Mouse (Mus musculus) stomach, postnatal 0 days (tissue): ENCODE results near the gene Pthlh. TPM values are rescaled to one million over a fixed set of nuclear protein-coding genes. Genes with fewer than 3 reads are reported as not detected.
"Not testable (repeated sequence)": the region's sequence is repeated elsewhere in the genome, so short reads cannot be mapped to it uniquely, and the experiment has no call there.

Experiments
- ATAC-seq: fragments of 200-750 bp; cut with Nextera tagmentation; 2 replicates; pipeline ENCODE4 v1.8.0; 2017; ENCODE audit not compliant: low FRiP score, low TSS enrichment
- DNase-seq: peaks from one replicate; pipeline ENCODE4 v3.0.0-alpha.2; 2016; ENCODE audit warnings: low spot score
- H3K27ac ChIP-seq: fragments of 300-500 bp; sonication (generic); replicated peaks from 2 replicates; pipeline ENCODE4 v1.5.1; 2014; ENCODE audit warnings: mild to moderate bottlenecking, control low read depth
- H3K27me3 ChIP-seq: fragments of 300-500 bp; sonication (generic); 2 replicates; pipeline ENCODE4 v1.6.1; 2014; ENCODE audit warnings: low read length; ENCODE audit not compliant: control insufficient read depth, insufficient read depth
- H3K36me3 ChIP-seq: fragments of 300-500 bp; sonication (generic); 2 replicates; pipeline ENCODE4 v1.6.1; 2014; ENCODE audit warnings: low read length, mixed read lengths; ENCODE audit not compliant: control insufficient read depth, insufficient read depth
- H3K4me1 ChIP-seq: fragments of 300-500 bp; sonication (generic); replicated peaks from 2 replicates; pipeline ENCODE4 v1.6.1; 2014; ENCODE audit warnings: antibody characterized with exemption; ENCODE audit not compliant: control insufficient read depth, insufficient read depth
- H3K4me2 ChIP-seq: fragments of 300-500 bp; sonication (generic); replicated peaks from 2 replicates; pipeline ENCODE4 v1.6.1; 2014; ENCODE audit warnings: low read depth, mild to moderate bottlenecking, control low read depth, moderate library complexity
- H3K4me3 ChIP-seq: fragments of 300-500 bp; sonication (generic); 2 replicates; pipeline ENCODE4 v1.5.1; 2014; ENCODE audit warnings: low read depth, low read length, control low read depth
- H3K9ac ChIP-seq: fragments of 300-500 bp; sonication (generic); 2 replicates; pipeline ENCODE4 v1.6.1; 2014; ENCODE audit warnings: mild to moderate bottlenecking, low read length, control low read depth, mixed read lengths
- H3K9me3 ChIP-seq: fragments of 300-500 bp; sonication (generic); 2 replicates; pipeline ENCODE4 v1.6.1; 2016; ENCODE audit warnings: low read length; ENCODE audit not compliant: control insufficient read depth
- CTCF ChIP-seq: IDR thresholded peaks from 2 replicates; pipeline ENCODE4 v1.5.1; 2016; ENCODE audit warnings: antibody characterized with exemption, low read depth, mild to moderate bottlenecking, moderate library complexity
- EP300 ChIP-seq: optimal IDR thresholded peaks from 2 replicates; pipeline ENCODE3; 2016; ENCODE audit warnings: antibody characterized with exemption
- WGBS: fragments of 180-500 bp; shearing (Covaris S2); extraction: QIAGEN DNeasy Blood & Tissue Kit; methylation state at CpG from one replicate; pipeline ENCODE4 v1.1.7; 2014; 5-methylcytosine and 5-hydroxymethylcytosine counted together
- polyA plus RNA-seq: library from polyadenylated mRNA; unstranded; fragments of >200 nt; fragmentation: Nextera tagmentation; extraction: Ambion mirVana; gene quantifications from 2 replicates; pipeline ENCODE4 v1.2.1, GENCODE M21; 2015

Pthlh gene
- polyA plus RNA-seq = 4.1 and 5.7 TPM in 2 replicates

GRCm38 (mm10) chr6:147263587-147264565 is at the start of gene Pthlh:
Pthlh (minus strand) TSS chr6:147264183.
- Histone ChIP-seq H3K36me3 (no peaks in the 10 kb centered on the region), H3K4me3 (peak within 1 kb of the TSS; percentile 47), H3K27ac (no peak within 1 kb of the TSS), H3K4me2 (peak within 1 kb of the TSS; percentile 85), H3K27me3 (no peaks in the 10 kb centered on the region; the same call in 1 of the 2 replicates), H3K4me1 (no peaks in the 10 kb centered on the region; the same call in 1 of the 2 replicates), H3K9ac (peak within 1 kb of the TSS; percentile 43; the same call in 1 of the 2 replicates), H3K9me3 (no peaks in the 10 kb centered on the region)
- WGBS = under 1% methylated on average over 66 of the region's 68 CpGs
- TF ChIP-seq CTCF (peak; percentile 69), EP300 (no peak)
- ATAC-seq (peak; percentile 96), DNase-seq (peak; percentile 89)

- no peak overlapping the region for H3K4me3 ChIP-seq
- H3K27ac ChIP-seq = no peak overlapping the region
- no peaks in the 10 kb centered on the region for H3K27me3 ChIP-seq
- DNase-seq (no peak), ATAC-seq (no peak)
- H3K4me2 ChIP-seq = no peak overlapping the region
- no peak overlapping the region for H3K9ac ChIP-seq
- TF ChIP-seq EP300 (no peak), CTCF (no peak)
- H3K36me3 ChIP-seq = no peaks in the 10 kb centered on the region
- H3K9me3 ChIP-seq = no peaks in the 10 kb centered on the region
- H3K4me1 ChIP-seq = no peaks in the 10 kb centered on the region
Observed at GRCm38 (mm10) chr6:147313331-147313730, 49.3 kb upstream of the Pthlh start.

- Histone ChIP-seq H3K4me3 (no peak overlapping the region), H3K4me2 (no peak overlapping the region), H3K9ac (no peak overlapping the region), H3K36me3 (no peaks in the 10 kb centered on the region), H3K4me1 (no peaks in the 10 kb centered on the region), H3K27me3 (no peaks in the 10 kb centered on the region), H3K9me3 (no peaks in the 10 kb centered on the region), H3K27ac (no peak overlapping the region)
- ATAC-seq = no peak
- no peak for DNase-seq
- 81% methylated on average over 7 of the region's 7 CpGs for WGBS
- TF ChIP-seq CTCF = no peak
- no peak for TF ChIP-seq EP300
Observed at GRCm38 (mm10) chr6:147310435-147310978, 46.5 kb upstream of the Pthlh start.

GRCm38 (mm10) chr6:147310035-147310434 is 46.1 kb upstream of the Pthlh start:
- no peak overlapping the region for H3K9ac ChIP-seq
- no peak overlapping the region for H3K4me2 ChIP-seq
- H3K4me3 ChIP-seq = no peak overlapping the region
- no peak for DNase-seq
- H3K27ac ChIP-seq = no peak overlapping the region
- no peaks in the 10 kb centered on the region for H3K36me3 ChIP-seq
- 86% methylated on average over 4 of the region's 4 CpGs for WGBS
- H3K4me1 ChIP-seq = no peaks in the 10 kb centered on the region
- H3K9me3 ChIP-seq = no peaks in the 10 kb centered on the region
- H3K27me3 ChIP-seq = no peaks in the 10 kb centered on the region
- ATAC-seq = no peak
- no peak for TF ChIP-seq CTCF
- no peak for TF ChIP-seq EP300

- H3K4me2 ChIP-seq, H3K9me3 ChIP-seq, H3K4me3 ChIP-seq, ATAC-seq, H3K9ac ChIP-seq, H3K27me3 ChIP-seq, H3K27ac ChIP-seq, H3K4me1 ChIP-seq, H3K36me3 ChIP-seq, DNase-seq: not testable (repeated sequence)
- WGBS = 74% methylated on average over 4 of the region's 9 CpGs
Observed at GRCm38 (mm10) chr6:147304236-147304635, 40.3 kb upstream of the Pthlh start.

- no peaks in the 10 kb centered on the region for H3K4me1 ChIP-seq
- no peak for DNase-seq
- H3K9me3 ChIP-seq = no peaks in the 10 kb centered on the region
- WGBS = 67% methylated on average over 5 of the region's 5 CpGs
- H3K4me2 ChIP-seq = no peak overlapping the region
- ATAC-seq = no peak
- H3K36me3 ChIP-seq = no peaks in the 10 kb centered on the region
- H3K9ac ChIP-seq = no peak overlapping the region
- H3K27ac ChIP-seq = no peak overlapping the region
- no peak overlapping the region for H3K4me3 ChIP-seq
- no peaks in the 10 kb centered on the region for H3K27me3 ChIP-seq
- no peak for TF ChIP-seq CTCF
- no peak for TF ChIP-seq EP300
Observed at GRCm38 (mm10) chr6:147299607-147300006, 35.6 kb upstream of the Pthlh start.
